Mouse (Mus musculus) cerebellum, adult 8-10 months (tissue): ENCODE results near the gene Baz2b.
"Not testable (repeated sequence)": the region's sequence is repeated elsewhere in the genome, so short reads cannot be mapped to it uniquely, and the experiment has no call there.

Experiments used
- DNase-seq: peaks from one replicate; pipeline ENCODE4 v3.0.0; 2022

Baz2b gene

DNA sequence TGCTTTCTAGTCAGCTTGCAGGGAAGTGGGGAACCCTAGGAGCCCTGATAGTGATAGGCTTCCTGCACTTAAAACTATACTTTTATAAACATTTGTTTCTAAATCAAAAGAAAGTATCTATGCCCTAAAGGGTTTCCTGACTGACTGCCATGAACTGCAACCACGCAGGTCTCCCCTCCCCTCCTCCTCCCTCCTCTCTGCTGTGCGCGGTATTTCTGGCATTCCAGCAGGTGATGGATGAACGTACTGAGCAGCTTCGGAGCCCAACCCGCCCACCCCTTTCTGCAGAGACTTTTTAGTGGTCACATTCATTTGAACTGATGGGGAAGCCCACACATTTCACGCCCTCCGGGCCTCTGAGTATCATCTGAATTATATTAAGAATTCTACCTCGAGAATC, 273.3 kb downstream of the Baz2b start:
- DNase-seq: no peak

GRCm38 (mm10) chr2:59933129-59933528, 276.5 kb downstream of the Baz2b start:
- DNase-seq: no peak

DNA sequence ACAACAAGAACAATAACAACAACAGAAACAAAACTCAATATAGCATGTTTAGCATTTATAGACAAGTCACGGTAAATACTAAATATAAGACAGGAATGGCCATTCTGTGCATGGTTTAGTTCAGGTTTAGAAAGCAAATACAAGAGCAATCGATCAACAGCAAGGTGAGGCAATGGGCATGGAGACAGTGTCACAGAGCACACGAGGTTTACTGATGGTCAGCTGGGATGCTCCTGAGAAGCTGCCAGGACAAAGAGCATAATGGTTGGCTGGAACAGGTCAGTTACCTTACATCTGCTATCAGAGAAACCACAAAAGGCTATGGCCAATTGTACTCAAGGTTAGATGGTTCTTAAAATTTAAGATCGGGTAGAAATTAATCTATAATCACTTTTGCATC, 277.4 kb downstream of the Baz2b start:
- DNase-seq: no peak

GRCm38 (mm10) chr2:59913610-59914009, 296.0 kb downstream of the Baz2b start:
- no peak for DNase-seq

GRCm38 (mm10) chr2:59908048-59908447, 301.6 kb downstream of the Baz2b start:
- DNase-seq: no peak

DNA sequence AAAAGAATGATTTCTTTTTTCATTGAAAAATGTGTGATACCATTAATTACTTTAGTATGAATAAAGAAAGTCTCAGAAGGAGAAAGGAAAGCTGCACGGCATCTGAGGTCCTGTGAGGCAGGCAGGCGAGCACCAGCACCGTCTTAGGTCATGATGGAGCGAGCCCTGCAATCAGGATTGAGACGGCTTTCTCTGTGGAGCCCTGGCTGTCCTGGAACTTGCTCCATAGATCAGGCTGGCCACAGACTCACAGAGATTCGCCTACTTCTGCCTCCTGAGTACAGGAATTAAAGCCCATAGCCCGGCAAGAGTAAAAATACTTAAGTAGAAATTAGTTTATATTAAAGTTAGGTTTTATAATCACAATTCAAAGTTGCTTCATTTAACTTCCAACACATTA, 305.6 kb downstream of the Baz2b start:
- DNase-seq: no peak

- DNase-seq: no peak
These were observed 311.0 kb downstream of the Baz2b start for GRCm38 (mm10) chr2:59898666-59899065.

GRCm38 (mm10) chr2:59898105-59898504, 311.5 kb downstream of the Baz2b start:
- DNase-seq: no peak

DNA sequence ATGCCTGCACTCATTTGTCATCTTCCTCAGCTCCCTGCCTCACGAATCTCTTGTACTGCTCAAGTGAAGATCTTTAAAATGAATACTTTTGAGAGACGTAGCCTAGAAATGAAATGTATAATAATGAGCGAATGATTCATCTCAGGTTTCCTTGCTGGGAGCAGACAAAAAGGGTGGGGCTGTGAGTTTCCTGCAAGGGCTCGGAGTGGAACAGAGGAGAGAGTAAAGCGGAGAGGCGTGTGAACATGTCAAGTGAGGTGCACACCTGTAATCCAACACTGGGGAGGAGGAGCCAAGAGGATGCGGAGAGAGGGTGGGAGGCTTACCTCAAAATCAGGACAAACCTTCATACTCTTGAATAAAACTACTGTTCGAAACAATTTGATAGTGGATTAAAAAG, 312.8 kb downstream of the Baz2b start:
- no peak for DNase-seq

- no peak for DNase-seq
These were observed 313.2 kb downstream of the Baz2b start for GRCm38 (mm10) chr2:59896400-59896799.

GRCm38 (mm10) chr2:59889699-59890098, 319.9 kb downstream of the Baz2b start:
- no peak for DNase-seq

DNA sequence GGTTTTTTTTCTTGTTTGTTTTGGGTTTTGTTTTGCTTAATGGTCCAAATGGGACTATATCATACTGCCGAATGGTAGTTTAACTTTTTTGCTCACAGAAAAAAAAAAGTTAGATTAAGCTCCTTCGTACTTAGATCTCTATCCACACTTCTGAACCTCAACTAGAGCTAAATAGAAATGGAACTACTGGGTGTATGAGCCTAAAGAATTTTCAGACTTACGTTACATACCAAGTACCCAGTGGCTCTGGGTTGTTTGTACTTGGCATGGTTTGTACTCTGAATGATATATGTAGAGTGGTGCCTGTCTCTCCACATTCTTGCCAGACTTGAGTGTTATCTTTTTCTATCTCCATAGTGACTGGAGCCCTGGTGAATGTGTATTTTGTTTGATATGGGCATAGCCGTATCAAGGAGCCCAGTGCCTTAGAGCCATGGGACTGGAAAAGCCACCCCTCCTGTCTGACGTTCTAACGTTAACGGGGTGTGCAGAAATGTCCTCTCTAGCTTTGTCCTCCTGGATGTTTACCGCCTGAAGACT, 326.8 kb downstream of the Baz2b start:
- DNase-seq: no peak

- peak; percentile 85 for DNase-seq
These were observed 327.6 kb downstream of the Baz2b start, which contains the start of gene Wdsub1 for GRCm38 (mm10) chr2:59881831-59882741. Wdsub1 (minus strand) TSS chr2:59882591.

DNA sequence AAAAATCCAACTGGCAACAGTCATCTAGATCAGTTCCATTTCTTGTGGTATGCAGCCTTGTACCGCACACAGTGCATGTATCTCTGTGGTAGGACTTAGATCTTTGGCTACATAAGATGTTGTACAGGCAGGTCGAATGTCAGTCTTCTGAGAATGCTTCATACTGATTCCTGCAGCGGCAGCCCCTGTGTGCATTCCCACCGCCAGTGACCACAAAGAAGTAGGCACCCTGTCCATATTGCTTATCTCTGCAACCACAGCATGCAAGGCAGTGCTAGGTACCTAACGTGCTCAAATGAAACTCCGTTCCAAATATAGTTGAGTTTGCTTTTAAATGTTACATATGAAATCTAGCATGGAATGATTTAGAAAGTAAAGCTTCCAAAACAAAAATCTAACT, 328.2 kb downstream of the Baz2b start:
- DNase-seq: no peak

DNA sequence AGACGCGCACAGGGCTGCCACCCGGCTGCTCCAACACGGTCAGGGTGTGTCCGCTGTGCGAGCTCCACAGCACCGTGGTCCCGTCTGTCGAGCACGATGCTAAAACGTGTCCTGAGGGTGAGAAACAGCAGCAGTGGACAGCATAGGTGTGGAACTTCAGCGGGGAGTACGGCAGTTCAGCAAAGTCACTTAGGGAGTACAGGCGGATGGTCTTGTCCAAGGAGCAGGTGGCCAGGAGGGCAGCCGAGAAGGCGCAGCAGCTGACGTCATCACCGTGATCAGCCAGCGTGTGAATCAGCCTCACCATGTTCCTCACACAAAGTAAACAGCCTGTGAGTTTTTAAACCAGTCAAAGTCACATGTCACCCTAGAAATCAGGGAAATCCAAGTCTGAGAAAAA, 331.4 kb downstream of the Baz2b start:
- no peak for DNase-seq

GRCm38 (mm10) chr2:59877335-59877734, 332.3 kb downstream of the Baz2b start:
- no peak for DNase-seq

DNA sequence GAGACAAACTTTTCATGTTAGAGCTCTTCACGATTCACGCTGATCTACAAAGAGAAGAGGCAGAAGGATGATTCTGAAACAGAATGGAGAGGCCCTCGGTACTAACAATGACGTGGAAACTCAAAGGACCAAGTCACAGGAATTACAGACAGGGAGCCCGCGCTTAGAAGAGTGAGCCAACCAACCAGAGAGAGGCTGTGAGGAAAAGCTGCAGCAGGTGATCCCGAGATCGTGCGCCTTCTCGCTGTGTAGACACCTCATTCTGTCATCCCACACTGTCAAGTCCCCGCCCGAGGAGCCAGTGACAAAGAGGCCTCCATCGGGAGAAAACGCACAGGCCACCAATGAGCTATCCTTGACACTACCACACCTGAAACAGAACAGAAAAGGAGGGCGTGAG, 333.2 kb downstream of the Baz2b start:
- no peak for DNase-seq

DNA sequence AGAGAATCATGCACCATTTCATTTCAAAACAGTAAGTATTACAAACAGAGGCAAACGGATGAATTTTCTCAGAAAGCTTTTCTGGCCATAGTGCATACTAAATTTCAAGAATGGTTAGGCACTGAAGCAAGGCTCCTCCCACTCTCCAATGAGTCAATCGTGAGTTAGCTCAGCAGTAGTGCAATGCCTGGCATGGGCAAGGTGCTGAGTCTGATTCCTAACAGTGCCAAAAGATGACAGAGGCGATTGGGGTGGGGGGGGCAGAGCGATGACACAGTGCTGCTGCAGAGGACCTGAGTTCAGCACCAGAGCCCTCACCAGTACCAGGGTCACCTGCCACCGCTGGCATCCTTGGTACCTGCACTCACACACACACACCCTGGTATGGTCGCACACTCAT, 339.1 kb downstream of the Baz2b start:
- DNase-seq: no peak

DNA sequence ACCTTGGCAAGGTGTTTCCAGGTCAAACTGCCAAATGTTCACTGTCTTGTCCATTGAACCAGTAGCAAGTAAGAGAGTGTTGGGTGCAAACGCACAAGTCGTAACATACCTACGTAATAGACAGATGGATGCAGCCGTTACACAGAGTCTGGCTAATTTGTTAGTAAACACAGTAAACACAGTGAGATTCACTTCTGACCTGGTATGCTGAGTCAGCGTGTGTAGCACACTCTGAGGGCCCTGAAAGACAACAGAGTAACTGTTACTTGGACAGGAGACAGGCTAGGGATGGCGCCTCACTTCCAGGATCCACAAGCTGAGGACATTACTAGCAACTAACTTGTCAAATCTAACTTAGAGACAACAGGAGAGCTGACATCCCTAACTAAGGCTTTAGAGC, 347.0 kb downstream of the Baz2b start:
- no peak for DNase-seq

DNA sequence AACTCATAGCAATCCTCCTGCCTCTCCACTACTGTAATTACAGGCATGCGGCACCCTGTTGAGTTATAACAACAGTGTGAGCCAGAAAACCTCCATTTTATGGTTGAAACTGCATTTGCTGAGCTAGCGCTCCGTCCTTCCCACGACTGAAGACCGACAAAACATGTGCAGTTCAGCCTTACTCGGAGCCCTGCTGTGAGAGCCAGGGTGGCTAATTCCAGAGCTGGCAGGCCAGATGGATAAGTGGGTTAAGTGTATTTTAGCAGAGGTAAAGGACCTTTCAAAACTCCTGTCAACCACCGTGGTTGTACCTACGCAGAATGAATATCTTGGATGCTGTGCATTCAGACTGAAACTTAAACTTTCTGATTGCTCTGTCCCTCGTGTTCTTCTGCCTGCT, 355.3 kb downstream of the Baz2b start:
- DNase-seq: no peak

GRCm38 (mm10) chr2:59853543-59853942, 356.1 kb downstream of the Baz2b start:
- DNase-seq: no peak

DNA sequence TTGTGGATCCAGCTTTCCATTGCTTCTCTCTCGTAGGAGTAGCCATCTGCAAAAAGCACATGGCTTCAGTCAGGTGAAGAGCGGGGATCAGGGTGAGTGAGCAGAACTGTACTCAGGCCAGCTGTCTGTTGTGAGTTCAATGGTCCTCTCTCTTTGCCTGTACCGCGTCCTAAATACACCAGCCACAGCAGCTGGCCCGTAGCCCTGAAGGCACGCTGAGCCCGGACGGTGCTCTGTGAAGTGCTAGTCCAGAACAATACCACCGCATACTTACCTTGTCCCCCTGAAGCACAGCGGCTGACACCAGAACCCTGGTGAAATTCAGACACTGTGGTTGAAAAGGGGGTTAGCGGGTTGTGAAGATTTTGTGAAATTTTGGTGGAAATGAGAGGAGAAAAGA, 356.7 kb downstream of the Baz2b start:
- no peak for DNase-seq

DNA sequence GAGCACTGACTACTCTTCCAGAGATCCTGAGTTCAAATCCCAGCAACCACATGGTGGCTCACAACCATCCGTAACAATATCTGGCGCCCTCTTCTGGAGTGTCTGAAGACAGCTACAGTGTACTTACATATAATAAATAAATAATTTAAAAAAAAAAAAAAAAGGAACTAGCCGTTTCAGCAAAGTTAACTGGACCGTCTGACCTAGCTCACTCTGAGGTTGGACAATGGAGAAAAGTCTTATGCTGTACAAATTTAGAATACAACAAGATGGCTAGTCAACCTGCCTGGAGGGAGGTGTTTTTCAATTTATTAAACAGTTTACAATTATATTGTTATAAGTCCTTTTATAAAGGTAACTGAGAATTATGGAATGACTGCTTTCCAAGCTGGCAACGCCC, 357.8 kb downstream of the Baz2b start:
- not testable (repeated sequence) for DNase-seq
